Mouse (Mus musculus) mature B cell (primary cell): ENCODE results near the gene Actl7b.

Experiments
- in situ Hi-C: fragments of 300-500 bp; cut with MboI; formaldehyde crosslinking; loops from 2 replicates; pipeline ENCODE4 v1.14.3; 2019

The Actl7b gene

GRCm38 (mm10) chr4:56741041-56741493 is at the start of gene Actl7b:
Gene Actl7b (minus strand): TSS chr4:56741443.
- in situ Hi-C loops = no loop called here

GRCm38 (mm10) chr4:56771065-56771464 is 29.8 kb upstream of the Actl7b start:
- in situ Hi-C loops = no loop called here

GRCm38 (mm10) chr4:56768913-56769312 is 27.7 kb upstream of the Actl7b start:
- in situ Hi-C loops = no loop called here

- in situ Hi-C loops = no loop called here
Observed at GRCm38 (mm10) chr4:56767861-56768284, 26.6 kb upstream of the Actl7b start.

GRCm38 (mm10) chr4:56757693-56758092 is 16.4 kb upstream of the Actl7b start:
- in situ Hi-C loops = no loop called here

- in situ Hi-C loops = no loop called here
Observed at GRCm38 (mm10) chr4:56756966-56757600, 15.8 kb upstream of the Actl7b start.

- in situ Hi-C loops = no loop called here
Observed at GRCm38 (mm10) chr4:56756021-56756420, 14.8 kb upstream of the Actl7b start.

- in situ Hi-C loops = no loop called here
Observed at GRCm38 (mm10) chr4:56747456-56747855, 6.2 kb upstream of the Actl7b start.

GRCm38 (mm10) chr4:56746345-56746744 is 5.1 kb upstream of the Actl7b start:
- in situ Hi-C loops = no loop called here

- in situ Hi-C loops = no loop called here
Observed at GRCm38 (mm10) chr4:56743363-56744195, 2.3 kb upstream of the Actl7b start, which contains the start of gene Actl7a. Gene Actl7a (plus strand): TSS chr4:56743413.

GRCm38 (mm10) chr4:56742698-56743097 is 1.5 kb upstream of the Actl7b start:
- in situ Hi-C loops = no loop called here

GRCm38 (mm10) chr4:56740611-56741010 is 632 bp downstream of the Actl7b start:
- in situ Hi-C loops = no loop called here

GRCm38 (mm10) chr4:56740020-56740485 is 1.2 kb downstream of the Actl7b start, which contains the start of gene Gm26657:
Gene Gm26657 (plus strand): TSS chr4:56740070.
- in situ Hi-C loops = no loop called here

GRCm38 (mm10) chr4:56725839-56726238 is 15.4 kb downstream of the Actl7b start:
- in situ Hi-C loops = no loop called here

- in situ Hi-C loops = no loop called here
Observed at GRCm38 (mm10) chr4:56723237-56723636, 18.0 kb downstream of the Actl7b start.

GRCm38 (mm10) chr4:56722346-56722745 is 18.9 kb downstream of the Actl7b start:
- in situ Hi-C loops = no loop called here

- in situ Hi-C loops = no loop called here
Observed at GRCm38 (mm10) chr4:56721469-56721868, 19.8 kb downstream of the Actl7b start.

- in situ Hi-C loops = no loop called here
Observed at GRCm38 (mm10) chr4:56720403-56720802, 20.8 kb downstream of the Actl7b start.

- in situ Hi-C loops = no loop called here
Observed at GRCm38 (mm10) chr4:56719456-56719855, 21.8 kb downstream of the Actl7b start.

GRCm38 (mm10) chr4:56718573-56719442 is 22.4 kb downstream of the Actl7b start:
- in situ Hi-C loops = no loop called here

- in situ Hi-C loops = no loop called here
Observed at GRCm38 (mm10) chr4:56717932-56718331, 23.3 kb downstream of the Actl7b start.

GRCm38 (mm10) chr4:56716801-56717200 is 24.4 kb downstream of the Actl7b start:
- in situ Hi-C loops = no loop called here
